Mouse (Mus musculus) spleen, adult 2 months (tissue): ENCODE measurements at regions not wholly inside any gene's neighbourhood (a gene's known extent, or its start where the extent isn't known, plus 50 kb on each side); places are given as distances from the start of the nearest gene placed in this dataset.

Experiments used
- CTCF ChIP-seq: fragments of 200-500 bp; IDR thresholded peaks from 2 replicates; pipeline ENCODE4 v1.5.1; 2011; ENCODE audit warnings: mild to moderate bottlenecking, inconsistent platforms; ENCODE audit not compliant: insufficient read depth, insufficient read length, insufficient replicate concordance; ENCODE audit errors: extremely low read depth
- POLR2A ChIP-seq: fragments of 200-500 bp; IDR thresholded peaks from 2 replicates; pipeline ENCODE4 v1.6.1; 2011; ENCODE audit warnings: low read depth, low read length, inconsistent platforms

GRCm38 (mm10) chr12:106633096-106633495 lies 623.1 kb downstream of the Vrk1 start:
- no peak for TF ChIP-seq CTCF
- TF ChIP-seq POLR2A: no peak
